Mouse (Mus musculus): Measurements from ENCODE around the gene Fgfr1op2. TPM values are rescaled to one million over a fixed set of nuclear protein-coding genes. Genes with fewer than 3 reads are reported as not detected.

Gene Fgfr1op2
- polyA plus RNA-seq, 1 experiment from 2014 or later: 102 TPM

DNA sequence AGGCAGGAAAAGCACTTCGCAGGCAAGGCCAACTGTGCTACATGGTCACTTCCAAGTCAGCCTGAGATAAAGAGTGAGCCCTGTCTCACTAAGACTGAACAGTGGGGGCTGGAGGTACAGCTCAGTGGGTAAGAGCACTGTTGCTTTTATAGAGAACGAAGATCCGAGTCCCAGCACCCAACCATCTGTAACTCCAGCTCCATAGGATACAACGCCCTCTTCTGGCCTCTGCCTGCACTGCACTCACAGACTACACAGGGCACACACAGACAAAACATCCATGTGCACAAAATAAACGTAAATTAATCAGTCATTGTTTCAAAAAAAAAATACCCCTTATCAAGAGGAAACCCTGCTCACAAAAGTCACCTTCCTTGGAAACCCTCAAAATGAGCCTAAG is 36.9 kb downstream of the Fgfr1op2 start:
- WGBS: 84% methylated on average over 5 of the region's 5 CpGs

DNA sequence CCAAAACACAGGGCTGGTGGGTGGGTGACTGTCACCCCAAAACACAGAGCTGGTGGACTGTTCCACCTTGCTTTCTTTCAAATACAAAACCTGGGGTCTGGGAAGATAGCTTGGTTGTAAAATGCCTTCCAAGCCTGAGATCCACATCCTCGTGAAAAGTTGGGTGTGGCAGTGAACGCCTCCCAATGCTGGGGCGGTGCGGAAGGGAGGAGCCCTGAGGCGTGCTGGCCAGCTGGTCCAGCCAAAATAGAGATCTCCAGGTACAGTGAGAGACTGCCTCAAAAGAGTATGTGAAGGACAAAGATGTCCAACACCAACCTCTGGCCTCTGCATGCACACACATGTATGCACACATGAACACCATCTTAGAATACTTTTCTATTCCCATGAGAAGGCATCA is 37.5 kb downstream of the Fgfr1op2 start:
- ATAC-seq (ENCODE audit: low read depth): no peak
- Histone ChIP-seq H3K4me1 (replicated peaks; ENCODE audit: control insufficient read depth, insufficient read depth, low read length) (no peaks in the 10 kb centered on the region), H3K27me3 (ENCODE audit: control insufficient read depth, insufficient read depth, low read depth, low read length) (no peaks in the 10 kb centered on the region), H3K36me3 (ENCODE audit: control insufficient read depth, insufficient read depth, low read length) (peaks cover 18% of the 10 kb centered on the region), H3K9ac (ENCODE audit: low read length) (no peak overlapping the region), H3K4me2 (ENCODE audit: low read depth, low read length) (no peak overlapping the region), H3K4me3 (ENCODE audit: low read length) (no peak overlapping the region), H3K27ac (ENCODE audit: low read length) (no peak overlapping the region), H3K9me3 (ENCODE audit: control insufficient read depth, low read length) (no peaks in the 10 kb centered on the region)
- 91% methylated on average over 5 of the region's 5 CpGs for WGBS

More for the DNA sequence above, 36.9 kb downstream of the Fgfr1op2 start:
- Histone ChIP-seq H3K9ac (ENCODE audit: low read length) (no peak overlapping the region), H3K36me3 (ENCODE audit: control insufficient read depth, insufficient read depth, low read length) (peaks cover 19% of the 10 kb centered on the region), H3K27me3 (ENCODE audit: control insufficient read depth, insufficient read depth, low read depth, low read length) (no peaks in the 10 kb centered on the region), H3K27ac (ENCODE audit: low read length) (no peak overlapping the region), H3K4me1 (replicated peaks; ENCODE audit: control insufficient read depth, insufficient read depth, low read length) (no peaks in the 10 kb centered on the region), H3K4me3 (ENCODE audit: low read length) (no peak overlapping the region), H3K9me3 (ENCODE audit: control insufficient read depth, low read length) (no peaks in the 10 kb centered on the region), H3K4me2 (ENCODE audit: low read depth, low read length) (no peak overlapping the region)
- no peak for ATAC-seq (ENCODE audit: low read depth)

DNA sequence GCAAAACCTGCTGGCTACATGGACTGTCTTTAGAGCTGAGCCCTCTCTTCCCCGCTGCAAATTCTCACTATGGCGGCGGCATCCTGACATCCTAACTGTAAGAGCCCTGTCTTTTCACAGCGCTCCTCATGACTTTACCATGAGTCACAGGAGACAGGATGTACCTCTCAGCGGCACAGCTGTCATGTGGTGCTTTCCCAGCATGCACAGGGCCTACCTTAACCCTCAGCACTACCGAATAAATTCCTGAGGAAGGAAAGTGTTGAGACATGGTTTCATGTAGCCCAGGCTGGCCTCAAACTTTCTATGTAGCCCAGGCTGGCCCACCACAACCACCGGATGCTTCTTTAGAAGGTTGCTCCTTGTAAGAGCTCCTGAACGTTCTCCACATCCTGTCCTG is 38.9 kb downstream of the Fgfr1op2 start:
- 84% methylated on average over 8 of the region's 8 CpGs for WGBS
- no peak overlapping the region for H3K4me3 ChIP-seq (ENCODE audit: low read length)
- ATAC-seq (ENCODE audit: low read depth): no peak
- H3K9ac ChIP-seq (ENCODE audit: low read length): no peak overlapping the region
- H3K27me3 ChIP-seq (ENCODE audit: control insufficient read depth, insufficient read depth, low read depth, low read length): no peaks in the 10 kb centered on the region
- no peaks in the 10 kb centered on the region for H3K4me1 ChIP-seq (replicated peaks; ENCODE audit: control insufficient read depth, insufficient read depth, low read length)
- no peak overlapping the region for H3K27ac ChIP-seq (ENCODE audit: low read length)
- no peaks in the 10 kb centered on the region for H3K9me3 ChIP-seq (ENCODE audit: control insufficient read depth, low read length)
- peaks cover 13% of the 10 kb centered on the region for H3K36me3 ChIP-seq (ENCODE audit: control insufficient read depth, insufficient read depth, low read length)
- H3K4me2 ChIP-seq (ENCODE audit: low read depth, low read length): no peak overlapping the region

DNA sequence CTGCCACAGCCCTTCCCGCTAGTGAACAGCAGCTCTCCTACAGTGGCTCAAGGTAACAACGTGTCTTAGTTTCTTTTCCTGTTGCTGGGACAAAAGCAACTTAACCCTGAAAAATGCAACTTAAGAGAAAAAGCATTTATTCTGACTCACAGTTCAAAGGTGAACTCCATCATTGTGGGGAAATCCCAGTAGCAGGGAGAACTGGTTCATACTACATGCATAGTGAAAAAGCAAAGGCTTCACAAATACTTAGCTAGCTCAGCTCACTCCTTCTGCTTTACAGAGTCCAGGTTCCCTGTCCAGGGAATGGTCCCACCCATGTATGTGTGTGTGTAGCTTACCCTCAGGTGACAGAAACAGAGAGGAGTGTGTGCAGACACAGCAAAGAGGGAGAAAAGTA is 39.7 kb downstream of the Fgfr1op2 start:
- Histone ChIP-seq H3K4me2 (ENCODE audit: low read depth, low read length) (no peak overlapping the region), H3K9me3 (ENCODE audit: control insufficient read depth, low read length) (no peaks in the 10 kb centered on the region), H3K27ac (ENCODE audit: low read length) (no peak overlapping the region), H3K4me1 (replicated peaks; ENCODE audit: control insufficient read depth, insufficient read depth, low read length) (no peaks in the 10 kb centered on the region), H3K27me3 (ENCODE audit: control insufficient read depth, insufficient read depth, low read depth, low read length) (no peaks in the 10 kb centered on the region), H3K9ac (ENCODE audit: low read length) (no peak overlapping the region), H3K4me3 (ENCODE audit: low read length) (no peak overlapping the region), H3K36me3 (ENCODE audit: control insufficient read depth, insufficient read depth, low read length) (peaks cover 13% of the 10 kb centered on the region)
- ATAC-seq (ENCODE audit: low read depth): no peak
- 88% methylated on average over 2 of the region's 2 CpGs for WGBS

DNA sequence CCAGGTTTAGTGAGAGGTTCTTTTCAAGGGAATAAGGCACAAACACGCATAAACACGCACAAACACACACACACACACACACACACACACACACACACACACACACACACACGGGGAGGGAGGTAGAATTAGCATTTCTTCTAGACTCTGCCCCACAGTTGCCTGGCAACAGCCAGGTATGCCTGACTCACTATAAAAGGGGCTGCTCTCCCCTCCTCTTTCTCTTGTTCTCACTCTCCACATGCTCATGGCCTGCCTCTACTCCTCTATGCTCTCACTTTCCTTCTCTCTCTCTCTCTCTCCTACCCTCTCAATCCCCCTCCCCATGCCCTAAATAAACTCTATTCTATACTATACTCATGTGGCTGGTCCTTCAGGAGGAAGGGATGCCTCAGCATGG is 51.1 kb downstream of the Fgfr1op2 start:
- 87% methylated on average over 2 of the region's 3 CpGs for WGBS
- Histone ChIP-seq H3K4me2 (ENCODE audit: low read depth, low read length) (no peak overlapping the region), H3K4me1 (replicated peaks; ENCODE audit: control insufficient read depth, insufficient read depth, low read length) (no peaks in the 10 kb centered on the region), H3K9ac (ENCODE audit: low read length) (no peak overlapping the region), H3K27ac (ENCODE audit: low read length) (no peak overlapping the region), H3K36me3 (ENCODE audit: control insufficient read depth, insufficient read depth, low read length) (no peaks in the 10 kb centered on the region), H3K4me3 (ENCODE audit: low read length) (no peak overlapping the region), H3K27me3 (ENCODE audit: control insufficient read depth, insufficient read depth, low read depth, low read length) (no peaks in the 10 kb centered on the region), H3K9me3 (ENCODE audit: control insufficient read depth, low read length) (no peaks in the 10 kb centered on the region)
- ATAC-seq (ENCODE audit: low read depth): no peak

DNA sequence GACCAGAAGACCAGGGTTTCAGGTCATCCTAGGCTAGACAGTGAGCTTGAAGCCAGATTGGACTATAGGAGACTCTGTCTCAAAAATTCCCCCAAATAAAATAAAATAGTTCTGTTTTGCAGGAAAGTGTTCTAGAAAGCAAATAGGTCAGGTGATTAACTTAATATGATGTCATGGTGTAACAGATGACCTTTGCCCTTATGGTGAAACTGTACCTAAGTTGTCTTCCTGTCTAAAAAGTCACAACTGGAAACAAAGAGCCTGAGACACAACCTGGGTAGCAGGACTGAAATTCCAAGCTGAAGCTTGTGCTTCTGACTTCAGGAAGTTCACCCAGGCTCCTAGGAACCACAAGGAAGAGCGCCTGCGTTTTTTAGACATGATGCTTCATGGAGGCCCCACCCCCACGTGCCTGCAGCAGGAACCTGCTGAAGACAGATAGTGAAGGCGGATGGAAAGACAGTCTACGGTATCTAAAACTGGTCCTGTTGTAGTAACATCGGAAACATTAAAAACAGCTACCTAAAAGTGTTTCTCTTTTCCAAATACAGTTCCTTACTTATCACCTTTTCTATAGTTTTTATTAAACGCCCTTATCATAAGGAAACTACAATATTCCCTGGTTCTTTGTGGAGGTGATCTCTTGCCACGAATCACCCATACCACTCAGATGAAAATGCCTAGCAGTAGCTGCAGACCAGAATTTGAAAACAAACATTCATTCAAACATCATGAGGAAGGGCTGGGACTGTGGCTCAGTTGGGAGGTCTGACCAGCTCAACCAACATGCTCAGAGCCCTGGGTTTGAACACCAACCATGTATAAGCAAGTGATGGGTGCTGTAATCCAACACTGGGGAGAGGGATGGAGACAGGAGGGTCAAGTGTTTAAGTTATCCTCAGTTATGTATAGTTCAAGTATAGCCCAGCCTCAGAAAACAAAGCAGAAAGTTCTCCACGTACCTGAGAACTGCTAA is 53.1 kb downstream of the Fgfr1op2 start:
- H3K27me3 ChIP-seq (ENCODE audit: control insufficient read depth, insufficient read depth, low read depth, low read length): no peaks in the 10 kb centered on the region
- no peaks in the 10 kb centered on the region for H3K9me3 ChIP-seq (ENCODE audit: control insufficient read depth, low read length)
- H3K9ac ChIP-seq (ENCODE audit: low read length): no peak overlapping the region
- H3K27ac ChIP-seq (ENCODE audit: low read length): no peak overlapping the region
- H3K4me2 ChIP-seq (ENCODE audit: low read depth, low read length): no peak overlapping the region
- ATAC-seq (ENCODE audit: low read depth): no peak
- no peaks in the 10 kb centered on the region for H3K36me3 ChIP-seq (ENCODE audit: control insufficient read depth, insufficient read depth, low read length)
- H3K4me1 ChIP-seq (replicated peaks; ENCODE audit: control insufficient read depth, insufficient read depth, low read length): 0 out of 2 replicates have a peak, but pooled peaks cover 2% of the 10 kb centered on the region
- H3K4me3 ChIP-seq (ENCODE audit: low read length): no peak overlapping the region
- WGBS: 72% methylated on average over 9 of the region's 9 CpGs

DNA sequence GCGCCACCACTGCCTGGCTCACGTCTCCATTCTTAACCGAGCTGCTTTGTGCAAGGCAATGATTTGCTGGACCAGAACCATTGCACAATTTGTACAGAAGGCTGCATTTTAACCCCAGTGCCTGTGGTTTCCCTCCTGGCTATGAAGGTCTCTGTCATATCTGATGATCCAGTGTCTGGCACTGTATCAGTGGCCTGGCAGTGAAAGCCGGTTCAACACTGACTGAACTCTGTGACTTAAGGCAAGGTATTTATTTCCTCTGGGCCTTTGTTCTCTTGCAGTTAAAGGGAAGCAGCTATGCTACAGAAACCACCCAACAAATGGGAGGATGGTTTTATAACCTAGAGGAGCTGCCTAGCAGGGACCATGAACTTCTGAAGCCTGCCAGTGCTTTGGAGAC is 54.0 kb downstream of the Fgfr1op2 start:
- Histone ChIP-seq H3K9me3 (ENCODE audit: control insufficient read depth, low read length) (no peaks in the 10 kb centered on the region), H3K9ac (ENCODE audit: low read length) (no peak overlapping the region), H3K27me3 (ENCODE audit: control insufficient read depth, insufficient read depth, low read depth, low read length) (no peaks in the 10 kb centered on the region), H3K4me2 (ENCODE audit: low read depth, low read length) (no peak overlapping the region), H3K4me3 (ENCODE audit: low read length) (no peak overlapping the region), H3K4me1 (replicated peaks; ENCODE audit: control insufficient read depth, insufficient read depth, low read length) (0 out of 2 replicates have a peak, but pooled peaks cover 2% of the 10 kb centered on the region), H3K27ac (ENCODE audit: low read length) (no peak overlapping the region), H3K36me3 (ENCODE audit: control insufficient read depth, insufficient read depth, low read length) (no peaks in the 10 kb centered on the region)
- WGBS: 80% methylated on average over 4 of the region's 4 CpGs
- ATAC-seq (ENCODE audit: low read depth): no peak

DNA sequence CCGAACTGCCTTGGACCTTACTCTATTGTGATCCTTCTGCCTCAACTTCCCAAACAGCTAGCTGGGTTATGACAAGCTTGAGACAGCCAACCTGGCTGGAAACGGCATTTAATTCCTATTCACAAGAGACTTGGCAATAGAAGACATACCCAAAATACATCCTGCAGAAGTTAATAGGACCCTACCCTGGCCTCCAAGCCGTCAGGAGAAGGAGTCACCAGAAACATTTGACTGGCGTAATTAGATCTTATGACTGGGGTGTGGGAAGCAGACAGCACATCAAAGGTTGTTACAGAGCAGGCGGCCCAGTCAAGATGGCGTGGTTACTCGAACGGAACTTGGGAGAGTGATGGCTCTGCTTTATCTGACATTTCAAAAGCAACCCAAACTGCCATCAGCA is 54.8 kb downstream of the Fgfr1op2 start:
- H3K9me3 ChIP-seq (ENCODE audit: control insufficient read depth, low read length): no peaks in the 10 kb centered on the region
- no peak overlapping the region for H3K9ac ChIP-seq (ENCODE audit: low read length)
- H3K4me2 ChIP-seq (ENCODE audit: low read depth, low read length): no peak overlapping the region
- H3K27ac ChIP-seq (ENCODE audit: low read length): no peak overlapping the region
- H3K27me3 ChIP-seq (ENCODE audit: control insufficient read depth, insufficient read depth, low read depth, low read length): no peaks in the 10 kb centered on the region
- H3K36me3 ChIP-seq (ENCODE audit: control insufficient read depth, insufficient read depth, low read length): no peaks in the 10 kb centered on the region
- 0 out of 2 replicates have a peak, but pooled peaks cover 2% of the 10 kb centered on the region for H3K4me1 ChIP-seq (replicated peaks; ENCODE audit: control insufficient read depth, insufficient read depth, low read length)
- WGBS: 73% methylated on average over 8 of the region's 8 CpGs
- no peak for ATAC-seq (ENCODE audit: low read depth)
- no peak overlapping the region for H3K4me3 ChIP-seq (ENCODE audit: low read length)

DNA sequence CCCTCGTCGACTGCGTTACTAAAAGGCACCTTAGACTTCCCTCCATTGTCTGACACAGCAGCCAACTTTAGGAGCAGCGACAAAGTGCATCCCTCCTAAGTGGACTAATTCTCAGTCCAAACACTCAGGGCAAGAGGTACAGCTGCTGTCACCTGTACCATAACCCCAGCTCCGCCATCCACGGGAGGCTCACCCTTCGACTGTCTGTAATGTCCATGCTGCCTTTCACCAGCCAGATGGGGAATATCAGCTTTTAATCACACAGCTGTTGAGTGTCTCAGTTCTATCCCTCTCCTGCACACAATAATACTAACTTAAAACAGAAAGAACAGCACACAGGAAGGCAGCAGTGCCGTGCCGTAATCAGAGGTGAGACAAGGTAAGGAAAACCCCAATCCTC is 55.4 kb downstream of the Fgfr1op2 start:
- Histone ChIP-seq H3K27me3 (ENCODE audit: control insufficient read depth, insufficient read depth, low read depth, low read length) (no peaks in the 10 kb centered on the region), H3K27ac (ENCODE audit: low read length) (no peak overlapping the region), H3K4me1 (replicated peaks; ENCODE audit: control insufficient read depth, insufficient read depth, low read length) (0 out of 2 replicates have a peak, but pooled peaks cover 2% of the 10 kb centered on the region), H3K9me3 (ENCODE audit: control insufficient read depth, low read length) (no peaks in the 10 kb centered on the region), H3K9ac (ENCODE audit: low read length) (no peak overlapping the region), H3K36me3 (ENCODE audit: control insufficient read depth, insufficient read depth, low read length) (no peaks in the 10 kb centered on the region), H3K4me3 (ENCODE audit: low read length) (no peak overlapping the region), H3K4me2 (ENCODE audit: low read depth, low read length) (no peak overlapping the region)
- WGBS: 75% methylated on average over 9 of the region's 9 CpGs
- ATAC-seq (ENCODE audit: low read depth): no peak

All from lung, embryonic 16.5 days (tissue).